Mouse (Mus musculus) thymus, adult 2 months (tissue): ENCODE measurements around the gene Tmem59.

ENCODE experiments used
- CTCF ChIP-seq: fragments of 200-500 bp; IDR thresholded peaks from 2 replicates; pipeline ENCODE4 v1.5.1; 2012; ENCODE audit warnings: mild to moderate bottlenecking, control low read depth, low read length, moderate library complexity, borderline replicate concordance; ENCODE audit not compliant: control insufficient read depth, poor library complexity, insufficient read depth; ENCODE audit errors: extremely low read depth
- POLR2A ChIP-seq: fragments of 200-500 bp; IDR thresholded peaks from 2 replicates; pipeline ENCODE4 v1.6.1; 2012; ENCODE audit warnings: mild to moderate bottlenecking, low read length, control low read depth, moderate library complexity; ENCODE audit not compliant: control insufficient read depth, poor library complexity, insufficient read depth; ENCODE audit errors: extremely low read depth

GRCm38 (mm10) chr4:107163341-107163740 is 14.9 kb upstream of the Tmem59 start:
- no peak for TF ChIP-seq POLR2A
- no peak for TF ChIP-seq CTCF
